Mouse (Mus musculus) testis, postnatal 10 days (tissue): ENCODE measurements at regions not wholly inside any gene's neighbourhood (a gene's known extent, or its start where the extent isn't known, plus 50 kb on each side); places are given as distances from the start of the nearest gene placed in this dataset.
A peak's percentile ranks its signal among the peaks of the same experiment; 100 is the strongest.

Experiments
- DNase-seq: peaks from one replicate; pipeline ENCODE4 v3.0.0; 2021; ENCODE audit warnings: low spot score

- no peak for DNase-seq
Observed at GRCm38 (mm10) chr3:51019650-51020346, 204.4 kb upstream of the Noct start.

GRCm38 (mm10) chr3:51024655-51025054 lies 199.6 kb upstream of the Noct start:
- no peak for DNase-seq

GRCm38 (mm10) chr3:51031821-51032220 lies 192.4 kb upstream of the Noct start:
- no peak for DNase-seq

- no peak for DNase-seq
Observed at GRCm38 (mm10) chr3:51033292-51033691, 191.0 kb upstream of the Noct start.

- no peak for DNase-seq
Observed at GRCm38 (mm10) chr3:51036700-51037306, 187.4 kb upstream of the Noct start.

GRCm38 (mm10) chr3:51042223-51042846 lies 181.9 kb upstream of the Noct start:
- DNase-seq, result peak; percentile 53

GRCm38 (mm10) chr3:51048739-51049138 lies 175.5 kb upstream of the Noct start:
- no peak for DNase-seq

- DNase-seq, result no peak
Observed at GRCm38 (mm10) chr3:51050156-51050555, 174.1 kb upstream of the Noct start.

GRCm38 (mm10) chr3:51055004-51055403 lies 169.2 kb upstream of the Noct start:
- no peak for DNase-seq

- DNase-seq, result no peak
Observed at GRCm38 (mm10) chr3:51064201-51064600, 160.0 kb upstream of the Noct start.

GRCm38 (mm10) chr3:51066373-51066772 lies 157.9 kb upstream of the Noct start:
- no peak for DNase-seq

- no peak for DNase-seq
Observed at GRCm38 (mm10) chr3:51072417-51072816, 151.8 kb upstream of the Noct start.

- no peak for DNase-seq
Observed at GRCm38 (mm10) chr3:51073003-51073679, 151.1 kb upstream of the Noct start.

GRCm38 (mm10) chr3:51073743-51074319 lies 150.4 kb upstream of the Noct start:
- no peak for DNase-seq

- DNase-seq, result no peak
Observed at GRCm38 (mm10) chr3:51075219-51075920, 148.9 kb upstream of the Noct start.

GRCm38 (mm10) chr3:51078459-51078858 lies 145.8 kb upstream of the Noct start:
- no peak for DNase-seq

- DNase-seq, result no peak
Observed at GRCm38 (mm10) chr3:51080415-51080814, 143.8 kb upstream of the Noct start.

GRCm38 (mm10) chr3:51080855-51081254 lies 143.4 kb upstream of the Noct start:
- no peak for DNase-seq

- no peak for DNase-seq
Observed at GRCm38 (mm10) chr3:51082831-51083575, 141.2 kb upstream of the Noct start.

- DNase-seq, result no peak
Observed at GRCm38 (mm10) chr3:51083583-51083982, 140.7 kb upstream of the Noct start.

- no peak for DNase-seq
Observed at GRCm38 (mm10) chr3:51086441-51086849, 137.8 kb upstream of the Noct start.
